Mouse (Mus musculus) retina, postnatal 7 days (tissue): ENCODE data around the gene Fmo9.

ENCODE experiments used
- DNase-seq: peaks from one replicate; pipeline ENCODE4 v3.0.0-alpha.2; 2012; ENCODE audit warnings: low read depth, low spot score

The Fmo9 gene

DNA sequence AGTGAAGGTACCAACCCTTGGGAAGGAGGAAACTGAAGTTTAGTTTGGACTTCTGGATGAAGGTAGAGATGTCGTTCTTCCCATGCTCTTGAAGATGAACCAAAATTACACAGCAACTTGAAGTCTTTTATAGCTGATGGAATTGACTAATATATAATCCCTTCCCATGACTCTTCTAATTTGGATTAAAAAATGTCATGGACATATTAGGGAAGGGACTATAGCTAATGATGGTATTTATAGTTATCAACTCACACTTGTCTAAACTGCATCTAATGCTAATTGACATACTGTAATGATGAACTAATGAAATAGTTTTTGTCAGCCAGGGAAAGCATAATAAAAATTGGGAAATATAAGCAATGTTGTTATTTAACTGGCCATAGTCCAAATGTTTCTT lies at the start of gene Fmo9:
Fmo9 (minus strand) TSS at position 101 of the 400 bp plus-strand sequence.
- DNase-seq: no peak

DNA sequence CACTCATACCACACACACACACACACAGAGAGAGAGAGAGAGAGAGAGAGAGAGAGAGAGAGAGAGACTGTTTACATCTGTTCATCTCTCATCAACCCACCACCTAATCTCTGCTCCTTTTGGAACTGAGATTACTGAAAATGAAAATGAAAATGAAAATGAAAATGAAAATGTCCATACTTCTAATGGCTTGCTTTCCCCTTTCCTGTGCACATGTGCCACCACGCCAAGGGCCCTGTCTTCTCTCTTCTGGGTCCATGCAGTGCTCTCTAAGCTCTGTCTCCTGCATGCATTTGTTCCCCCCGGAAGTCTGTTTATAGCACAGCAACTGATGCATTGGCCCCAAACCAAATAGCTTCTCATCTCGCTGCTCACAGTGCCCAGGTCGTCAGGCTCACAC lies 49.2 kb upstream of the Fmo9 start:
- no peak for DNase-seq

DNA sequence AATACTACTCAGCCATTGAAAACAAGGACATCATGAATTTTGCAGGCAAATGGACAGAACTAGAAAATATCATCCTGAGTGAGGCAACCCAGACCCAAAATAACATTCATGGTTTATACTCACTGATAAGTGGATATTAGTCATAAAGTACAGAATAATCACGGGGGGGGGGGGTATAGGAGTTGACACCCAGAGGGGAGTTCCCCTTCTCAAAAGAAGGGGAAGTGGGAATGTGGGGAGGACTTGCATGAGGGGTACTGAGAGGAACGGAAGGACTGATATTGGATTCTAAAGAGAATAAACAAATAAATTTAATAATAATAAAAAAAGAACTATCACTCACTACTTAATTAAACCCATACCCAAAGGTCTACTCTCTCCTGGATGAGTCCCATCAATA lies 48.6 kb upstream of the Fmo9 start:
- no peak for DNase-seq

DNA sequence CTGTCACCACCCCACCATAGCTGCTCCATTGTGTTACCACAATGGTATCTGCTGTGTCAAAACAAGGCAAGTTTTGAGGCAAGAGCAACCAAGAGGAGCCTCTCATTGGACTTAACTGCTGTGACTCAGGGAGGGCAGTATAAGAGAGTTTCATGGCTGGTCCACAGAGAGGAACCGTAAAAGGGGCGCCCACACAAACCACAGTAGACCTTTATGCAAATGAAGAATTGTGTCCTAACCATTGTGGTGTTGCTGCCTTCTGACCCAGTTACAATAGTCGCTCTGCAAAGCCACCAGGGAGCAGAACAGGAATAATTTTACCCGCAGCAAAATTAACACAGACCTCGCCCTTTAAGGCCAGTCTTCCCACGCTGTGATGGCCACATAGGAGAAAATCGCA lies 29.2 kb upstream of the Fmo9 start:
- no peak for DNase-seq

DNA sequence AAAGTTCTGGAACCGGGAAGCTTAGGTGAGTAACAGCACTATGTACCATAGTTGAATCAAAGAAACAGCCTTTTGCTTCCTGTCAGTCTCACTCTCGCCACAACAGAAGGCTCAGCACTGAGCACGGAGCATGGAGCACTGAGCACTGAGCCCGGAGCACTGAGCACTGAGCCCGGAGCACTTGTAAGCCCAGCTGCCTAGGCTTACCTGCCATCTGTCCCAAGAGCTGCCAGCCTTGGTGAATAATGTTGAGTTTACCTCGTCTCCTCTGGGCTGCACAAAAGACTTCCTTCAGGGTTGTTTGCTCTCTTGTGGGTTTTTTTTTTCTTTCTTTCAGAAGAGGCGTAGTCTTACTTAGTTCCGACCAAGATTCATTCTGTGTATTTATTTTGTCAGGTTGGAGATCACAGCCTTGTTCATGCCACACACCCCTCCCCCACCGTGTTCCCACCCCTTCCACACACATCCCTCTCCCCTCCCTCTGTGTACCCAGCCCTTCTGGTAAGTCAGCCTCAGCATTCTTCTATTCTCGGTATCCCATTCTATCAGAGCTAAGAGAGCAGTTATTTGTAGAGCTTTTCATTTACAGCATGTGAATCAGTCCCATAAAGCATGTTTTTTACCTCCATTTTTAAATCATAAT lies 20.7 kb upstream of the Fmo9 start:
- no peak for DNase-seq

DNA sequence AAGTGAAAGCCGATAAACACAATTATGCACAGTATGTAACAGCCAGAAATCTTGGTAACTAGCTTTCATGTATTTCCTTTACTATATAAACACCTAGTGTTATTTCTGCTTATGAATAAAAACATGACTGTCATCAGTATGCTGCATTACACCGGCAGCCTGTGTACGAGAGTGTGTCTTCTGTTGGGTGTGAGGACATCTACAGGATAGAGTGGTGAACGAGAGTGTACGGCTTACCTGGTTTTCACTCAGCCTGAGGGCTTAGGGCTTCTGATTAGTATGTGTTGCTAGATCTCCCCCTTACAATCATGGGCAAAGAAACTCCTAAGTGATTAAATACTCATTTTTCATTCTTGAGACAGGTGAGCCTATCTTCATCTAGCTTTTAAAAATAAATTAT lies 12.4 kb downstream of the Fmo9 start:
- DNase-seq: no peak

DNA sequence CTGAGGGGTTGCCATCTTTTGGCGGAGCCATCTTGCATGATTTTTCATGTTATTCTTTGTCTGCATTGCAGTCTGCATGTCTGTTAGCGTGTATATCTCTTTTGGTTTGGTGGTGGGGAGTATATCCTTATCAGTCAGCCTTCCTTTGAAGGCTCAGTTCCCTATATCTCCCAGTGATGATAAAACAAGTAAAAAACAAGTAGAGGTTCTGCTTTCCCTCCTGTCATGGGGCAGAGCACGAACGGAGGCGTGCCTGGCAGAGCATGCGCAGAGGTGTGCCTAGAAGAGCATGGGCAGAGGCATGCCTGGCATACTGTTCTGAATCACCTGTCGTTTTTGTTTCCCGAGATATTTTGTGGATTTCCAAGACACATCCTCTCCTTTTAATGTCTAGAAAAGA lies 20.8 kb downstream of the Fmo9 start:
- no peak for DNase-seq

DNA sequence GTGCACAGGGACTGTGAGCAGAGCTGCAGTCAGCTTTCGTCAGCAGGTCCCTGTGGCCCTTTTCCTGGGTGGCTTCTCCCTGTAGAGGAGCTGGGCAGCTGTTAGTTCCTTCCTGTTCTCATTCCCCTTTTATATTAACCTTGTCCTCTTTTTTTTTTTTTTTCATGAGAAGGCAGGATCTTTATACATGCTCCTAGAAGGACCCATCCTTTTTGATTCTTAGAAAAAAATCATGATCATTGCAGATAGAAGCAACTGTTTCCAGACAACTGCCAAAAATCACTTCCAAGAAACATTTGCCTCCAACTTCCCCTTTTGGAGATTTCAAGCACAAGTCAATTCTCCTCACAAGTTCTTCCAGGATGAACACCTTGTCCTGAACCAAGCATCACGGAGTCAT lies 34.1 kb downstream of the Fmo9 start, which contains the start of gene Gm4847:
Gm4847 (minus strand) TSS at position 101 of the 400 bp plus-strand sequence.
- no peak for DNase-seq
